Mouse (Mus musculus): ENCODE data around the gene Pik3c2b. TPM values are rescaled to one million over a fixed set of nuclear protein-coding genes. Genes with fewer than 3 reads are reported as not detected.
"Not testable (repeated sequence)": the region's sequence is repeated elsewhere in the genome, so short reads cannot be mapped to it uniquely, and the experiment has no call there.

Gene Pik3c2b
- polyA plus RNA-seq, 1 experiment from 2014 or later, result 7.1 TPM

- peak; percentile 48 for ATAC-seq (ENCODE audit: insufficient read depth)
- H3K4me1 ChIP-seq (ENCODE audit: insufficient read depth), result no peaks in the 10 kb centered on the region
- H3K4me3 ChIP-seq (ENCODE audit: low read depth, low read length), result peak overlapping the region; percentile 47
- H3K27ac ChIP-seq (ENCODE audit: low read depth), result peak overlapping the region; percentile 82
- no peaks in the 10 kb centered on the region for H3K9me3 ChIP-seq (ENCODE audit: low read depth, low read length)
- TF ChIP-seq CTCF (IDR thresholded peaks at IDR 0.05; ENCODE audit: low read depth), result no peak
- H3K27me3 ChIP-seq (ENCODE audit: insufficient read depth, low read length), result no peaks in the 10 kb centered on the region
- 9% methylated on average over 5 of the region's 5 CpGs for WGBS
- peak overlapping the region; percentile 54 for H3K4me2 ChIP-seq
- DNase-seq, result no peak
- peak overlapping the region; percentile 49 for H3K9ac ChIP-seq
- no peaks in the 10 kb centered on the region for H3K36me3 ChIP-seq (ENCODE audit: insufficient read depth)
These were observed 12.5 kb upstream of the Pik3c2b start for GRCm38 (mm10) chr1:133032981-133033315.

- no peaks in the 10 kb centered on the region for H3K36me3 ChIP-seq (ENCODE audit: insufficient read depth)
- H3K9ac ChIP-seq, result peak overlapping the region; percentile 49
- peak; percentile 98 for DNase-seq
- H3K9me3 ChIP-seq (ENCODE audit: low read depth, low read length), result no peaks in the 10 kb centered on the region
- no peaks in the 10 kb centered on the region for H3K27me3 ChIP-seq (ENCODE audit: insufficient read depth, low read length)
- no peaks in the 10 kb centered on the region for H3K4me1 ChIP-seq (ENCODE audit: insufficient read depth)
- peak overlapping the region; percentile 47 for H3K4me3 ChIP-seq (ENCODE audit: low read depth, low read length)
- WGBS, result under 1% methylated on average over 28 of the region's 28 CpGs
- ATAC-seq (ENCODE audit: insufficient read depth), result peak; percentile 89
- TF ChIP-seq CTCF (IDR thresholded peaks at IDR 0.05; ENCODE audit: low read depth), result no peak
- peak overlapping the region; percentile 82 for H3K27ac ChIP-seq (ENCODE audit: low read depth)
- peak overlapping the region; percentile 54 for H3K4me2 ChIP-seq
These were observed 12.0 kb upstream of the Pik3c2b start for GRCm38 (mm10) chr1:133033316-133034090.

- no peak for TF ChIP-seq CTCF (IDR thresholded peaks at IDR 0.05; ENCODE audit: low read depth)
- no peak overlapping the region for H3K9ac ChIP-seq
These were observed 11.4 kb upstream of the Pik3c2b start for GRCm38 (mm10) chr1:133034091-133034460.

GRCm38 (mm10) chr1:133034682-133035081 is 10.8 kb upstream of the Pik3c2b start:
- H3K4me1 ChIP-seq (ENCODE audit: insufficient read depth); H3K27ac ChIP-seq (ENCODE audit: low read depth); H3K4me3 ChIP-seq (ENCODE audit: low read depth, low read length); H3K27me3 ChIP-seq (ENCODE audit: insufficient read depth, low read length); H3K4me2 ChIP-seq; DNase-seq; H3K9ac ChIP-seq; ATAC-seq (ENCODE audit: insufficient read depth); H3K9me3 ChIP-seq (ENCODE audit: low read depth, low read length); H3K36me3 ChIP-seq (ENCODE audit: insufficient read depth): not testable (repeated sequence)
- WGBS, result 64% methylated on average over 7 of the region's 7 CpGs

More at GRCm38 (mm10) chr1:133034091-133034460, 11.4 kb upstream of the Pik3c2b start:
- H3K4me3 ChIP-seq (ENCODE audit: low read depth, low read length), result peak overlapping the region; percentile 47
- ATAC-seq (ENCODE audit: insufficient read depth) (peak; percentile 90), DNase-seq (peak; percentile 87)
- H3K36me3 ChIP-seq (ENCODE audit: insufficient read depth), result no peaks in the 10 kb centered on the region
- no peaks in the 10 kb centered on the region for H3K9me3 ChIP-seq (ENCODE audit: low read depth, low read length)
- 1% methylated on average over 11 of the region's 11 CpGs for WGBS
- H3K27ac ChIP-seq (ENCODE audit: low read depth), result peak overlapping the region; percentile 27; the same call in 1 of the 2 replicates
- no peaks in the 10 kb centered on the region for H3K27me3 ChIP-seq (ENCODE audit: insufficient read depth, low read length)
- H3K4me2 ChIP-seq, result peak overlapping the region; percentile 54
- no peaks in the 10 kb centered on the region for H3K4me1 ChIP-seq (ENCODE audit: insufficient read depth)

GRCm38 (mm10) chr1:133039505-133039949 is 5.9 kb upstream of the Pik3c2b start:
- DNase-seq (peak; percentile 93), ATAC-seq (ENCODE audit: insufficient read depth) (peak; percentile 79)
- Histone ChIP-seq H3K4me3 (ENCODE audit: low read depth, low read length) (no peak overlapping the region), H3K4me2 (no peak overlapping the region), H3K4me1 (ENCODE audit: insufficient read depth) (no peaks in the 10 kb centered on the region), H3K9me3 (ENCODE audit: low read depth, low read length) (no peaks in the 10 kb centered on the region), H3K27me3 (ENCODE audit: insufficient read depth, low read length) (no peaks in the 10 kb centered on the region), H3K27ac (ENCODE audit: low read depth) (no peak overlapping the region), H3K9ac (no peak overlapping the region), H3K36me3 (ENCODE audit: insufficient read depth) (no peaks in the 10 kb centered on the region)
- 12% methylated on average over 4 of the region's 4 CpGs for WGBS
- peak; percentile 94 for TF ChIP-seq CTCF (IDR thresholded peaks at IDR 0.05; ENCODE audit: low read depth)

GRCm38 (mm10) chr1:133045861-133046440 is 484 bp downstream of the Pik3c2b start:
- Histone ChIP-seq H3K4me3 (ENCODE audit: low read depth, low read length) (peak overlapping the region; percentile 81), H3K9ac (peak overlapping the region; percentile 93), H3K27me3 (ENCODE audit: insufficient read depth, low read length) (peaks cover 7% of the 10 kb centered on the region; the same call in 1 of the 2 replicates), H3K4me2 (peak overlapping the region; percentile 97), H3K27ac (ENCODE audit: low read depth) (peak overlapping the region; percentile 83), H3K36me3 (ENCODE audit: insufficient read depth) (no peaks in the 10 kb centered on the region), H3K9me3 (ENCODE audit: low read depth, low read length) (no peaks in the 10 kb centered on the region), H3K4me1 (ENCODE audit: insufficient read depth) (no peaks in the 10 kb centered on the region)
- TF ChIP-seq CTCF (IDR thresholded peaks at IDR 0.05; ENCODE audit: low read depth), result peak; percentile 39
- peak; percentile 84 for DNase-seq
- peak; percentile 91 for ATAC-seq (ENCODE audit: insufficient read depth)
- under 1% methylated on average over 65 of the region's 71 CpGs for WGBS

GRCm38 (mm10) chr1:133046441-133046931 is 1.0 kb downstream of the Pik3c2b start:
- peak overlapping the region; percentile 83 for H3K27ac ChIP-seq (ENCODE audit: low read depth)
- WGBS, result under 1% methylated on average over 38 of the region's 40 CpGs
- TF ChIP-seq CTCF (IDR thresholded peaks at IDR 0.05; ENCODE audit: low read depth), result no peak

More at GRCm38 (mm10) chr1:133046441-133046931, 1.0 kb downstream of the Pik3c2b start:
- H3K9me3 ChIP-seq (ENCODE audit: low read depth, low read length), result no peaks in the 10 kb centered on the region
- H3K4me1 ChIP-seq (ENCODE audit: insufficient read depth), result no peaks in the 10 kb centered on the region
- H3K27me3 ChIP-seq (ENCODE audit: insufficient read depth, low read length), result peaks cover 7% of the 10 kb centered on the region; the same call in 1 of the 2 replicates
- DNase-seq (peak; percentile 56), ATAC-seq (ENCODE audit: insufficient read depth) (peak; percentile 63)
- H3K36me3 ChIP-seq (ENCODE audit: insufficient read depth), result no peaks in the 10 kb centered on the region
- peak overlapping the region; percentile 81 for H3K4me3 ChIP-seq (ENCODE audit: low read depth, low read length)
- peak overlapping the region; percentile 93 for H3K9ac ChIP-seq
- peak overlapping the region; percentile 97 for H3K4me2 ChIP-seq

Measured in lung, embryonic 14.5 days (tissue).